Mouse (Mus musculus) G1E (cell line): ENCODE data around the gene Ctu1.

ENCODE experiments used
- CTCF ChIP-seq: IDR thresholded peaks from 2 replicates; pipeline ENCODE4 v1.5.1; 2012; ENCODE audit warnings: low read depth, low read length, inconsistent platforms, mixed read lengths
- GATA1 ChIP-seq: IDR thresholded peaks from 2 replicates; pipeline ENCODE4 v1.6.1; 2012; ENCODE audit warnings: borderline replicate concordance, low read length, inconsistent platforms, mixed read lengths
- TAL1 ChIP-seq: conservative IDR thresholded peaks from 2 replicates; pipeline ENCODE4 v1.6.1; 2012; ENCODE audit warnings: low read depth, low read length, inconsistent platforms, mixed read lengths

DNA sequence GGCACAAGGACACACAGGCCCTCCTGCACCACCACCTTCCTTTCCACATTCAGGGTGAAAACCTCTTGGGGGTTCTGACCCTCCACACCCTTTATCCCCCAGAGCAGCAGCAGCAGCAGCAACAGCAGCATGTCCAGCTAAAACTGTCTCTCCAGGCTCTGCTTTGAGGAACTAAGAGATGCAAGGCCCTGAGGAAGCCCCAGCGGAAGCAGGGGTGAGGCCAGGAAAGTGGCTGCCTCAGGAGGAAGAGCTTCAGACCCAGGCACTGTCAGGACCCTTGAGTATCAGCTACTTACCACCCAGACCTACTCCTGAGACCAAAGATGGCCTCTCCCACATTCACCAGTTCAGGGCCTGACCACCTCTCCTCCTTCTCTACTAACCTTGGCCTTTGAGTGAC lies 11.8 kb upstream of the Ctu1 start, which contains the start of gene Siglece:
- TF ChIP-seq CTCF = no peak
- TF ChIP-seq GATA1 = no peak
- no peak for TF ChIP-seq TAL1
